Mouse (Mus musculus): ENCODE measurements around the gene Cpa4. TPM values are rescaled to one million over a fixed set of nuclear protein-coding genes. Genes with fewer than 3 reads are reported as not detected.

Gene Cpa4
- polyA plus RNA-seq, 1 experiment from 2014 or later, result 2.8 TPM

DNA sequence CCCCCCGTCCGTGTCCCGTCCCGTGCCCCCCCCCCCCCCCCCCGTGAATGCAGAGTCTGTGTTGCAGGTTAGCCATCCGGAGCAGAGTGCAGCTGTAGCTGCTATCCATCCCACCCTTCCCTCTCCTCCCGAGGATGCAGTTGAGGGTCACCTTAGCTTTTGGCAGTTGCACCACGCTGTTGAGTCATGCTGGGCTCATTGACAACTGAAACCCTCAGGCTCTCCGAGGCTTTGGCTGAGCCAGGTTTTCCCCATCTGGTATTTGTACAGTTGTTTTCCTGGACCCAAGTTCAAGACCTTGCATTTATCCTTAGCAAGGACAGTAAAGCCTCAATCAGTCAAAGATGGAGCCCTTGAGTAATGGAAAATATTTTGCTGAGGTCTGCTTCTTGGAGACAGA is 12.1 kb upstream of the Cpa4 start:
- 13% methylated on average over 4 of the region's 9 CpGs for WGBS
- peaks cover 8% of the 10 kb centered on the region; the same call in 1 of the 2 replicates for H3K4me1 ChIP-seq (ENCODE audit: control insufficient read depth, insufficient read depth, low read length)
- DNase-seq (ENCODE audit: low spot score), result no peak
- no peak overlapping the region for H3K9ac ChIP-seq (ENCODE audit: low read length)
- H3K4me2 ChIP-seq (ENCODE audit: low read length), result no peak overlapping the region
- no peaks in the 10 kb centered on the region for H3K27me3 ChIP-seq (replicated peaks; ENCODE audit: control insufficient read depth, insufficient read depth, low read length)
- no peak overlapping the region for H3K27ac ChIP-seq (ENCODE audit: low read depth, low read length)
- ATAC-seq, result no peak
- H3K4me3 ChIP-seq (ENCODE audit: low read depth, low read length), result no peak overlapping the region
- no peaks in the 10 kb centered on the region for H3K9me3 ChIP-seq (replicated peaks; ENCODE audit: control insufficient read depth, low read length)
- no peaks in the 10 kb centered on the region for H3K36me3 ChIP-seq (ENCODE audit: control insufficient read depth, insufficient read depth, low read length)

DNA sequence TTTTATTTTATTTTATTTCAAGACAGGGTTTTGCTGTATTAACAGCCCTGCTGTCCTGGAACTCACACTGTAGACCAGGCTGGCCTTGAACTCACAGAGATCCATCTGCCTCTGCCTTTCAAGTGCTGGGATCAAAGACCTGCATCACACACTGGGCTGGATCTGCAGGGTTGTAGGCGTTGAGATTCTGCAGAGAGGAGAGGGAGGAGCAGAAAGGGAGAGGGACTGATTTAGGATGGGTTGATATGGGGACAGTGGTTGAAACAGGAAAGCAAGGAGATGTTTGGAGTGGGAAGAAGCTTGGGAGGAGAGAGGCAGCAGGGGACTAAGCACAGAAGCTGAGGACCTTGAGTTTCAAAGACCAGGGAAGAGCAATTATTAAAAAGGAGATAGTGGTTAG is 8.4 kb upstream of the Cpa4 start:
- WGBS, result 73% methylated on average over 1 of the region's 1 CpGs
- no peak overlapping the region for H3K27ac ChIP-seq (ENCODE audit: low read depth, low read length)
- H3K9me3 ChIP-seq (replicated peaks; ENCODE audit: control insufficient read depth, low read length), result no peaks in the 10 kb centered on the region
- no peaks in the 10 kb centered on the region for H3K27me3 ChIP-seq (replicated peaks; ENCODE audit: control insufficient read depth, insufficient read depth, low read length)
- ATAC-seq (no peak), DNase-seq (ENCODE audit: low spot score) (no peak)
- H3K4me3 ChIP-seq (ENCODE audit: low read depth, low read length), result no peak overlapping the region
- H3K9ac ChIP-seq (ENCODE audit: low read length), result no peak overlapping the region
- no peaks in the 10 kb centered on the region for H3K36me3 ChIP-seq (ENCODE audit: control insufficient read depth, insufficient read depth, low read length)
- H3K4me1 ChIP-seq (ENCODE audit: control insufficient read depth, insufficient read depth, low read length), result no peaks in the 10 kb centered on the region
- no peak overlapping the region for H3K4me2 ChIP-seq (ENCODE audit: low read length)

DNA sequence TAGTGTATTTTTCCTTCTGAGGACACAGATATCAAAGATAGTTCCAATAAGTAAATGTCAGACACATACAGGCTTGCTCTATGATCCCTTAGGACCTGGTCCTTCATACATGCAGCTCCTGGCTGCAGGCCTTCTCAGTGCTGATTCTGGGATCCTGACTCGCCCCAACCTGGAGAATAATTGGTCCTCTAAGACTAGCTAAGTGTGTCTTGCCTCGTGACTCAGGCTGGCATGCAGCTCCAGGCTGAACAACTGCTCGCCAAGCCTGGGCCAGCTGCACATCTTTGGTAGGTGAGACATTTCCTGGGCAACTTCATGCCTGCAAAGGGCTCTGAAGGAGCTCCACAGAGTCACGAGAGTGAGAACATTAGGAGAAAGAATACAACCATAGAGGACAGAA is 6.0 kb upstream of the Cpa4 start:
- Histone ChIP-seq H3K9ac (ENCODE audit: low read length) (no peak overlapping the region), H3K9me3 (replicated peaks; ENCODE audit: control insufficient read depth, low read length) (no peaks in the 10 kb centered on the region), H3K27me3 (replicated peaks; ENCODE audit: control insufficient read depth, insufficient read depth, low read length) (no peaks in the 10 kb centered on the region), H3K36me3 (ENCODE audit: control insufficient read depth, insufficient read depth, low read length) (no peaks in the 10 kb centered on the region), H3K4me1 (ENCODE audit: control insufficient read depth, insufficient read depth, low read length) (no peaks in the 10 kb centered on the region), H3K4me2 (ENCODE audit: low read length) (no peak overlapping the region), H3K4me3 (ENCODE audit: low read depth, low read length) (no peak overlapping the region), H3K27ac (ENCODE audit: low read depth, low read length) (no peak overlapping the region)
- 77% methylated on average over 4 of the region's 4 CpGs for WGBS
- DNase-seq (ENCODE audit: low spot score) (no peak), ATAC-seq (no peak)

DNA sequence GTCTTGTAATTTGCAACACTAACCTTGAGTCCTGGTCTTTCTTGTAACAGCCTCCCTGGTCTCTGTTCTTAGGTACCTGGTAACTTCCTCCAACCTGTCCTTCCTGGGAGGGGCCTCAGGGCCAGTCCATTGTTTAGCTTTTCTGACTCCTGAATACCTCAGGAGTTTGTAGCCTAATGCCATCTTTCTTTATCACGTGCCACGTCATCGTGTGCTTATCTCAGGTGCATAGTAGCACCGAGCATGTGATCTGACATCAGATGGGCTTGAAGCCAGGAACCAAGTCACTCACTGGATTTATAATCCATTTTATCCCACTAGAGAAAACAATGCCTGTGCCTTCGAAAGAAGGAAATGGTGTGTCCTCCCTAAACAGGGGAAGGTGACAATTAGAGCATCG is 4.6 kb upstream of the Cpa4 start:
- H3K4me3 ChIP-seq (ENCODE audit: low read depth, low read length), result no peak overlapping the region
- 91% methylated on average over 6 of the region's 6 CpGs for WGBS

DNA sequence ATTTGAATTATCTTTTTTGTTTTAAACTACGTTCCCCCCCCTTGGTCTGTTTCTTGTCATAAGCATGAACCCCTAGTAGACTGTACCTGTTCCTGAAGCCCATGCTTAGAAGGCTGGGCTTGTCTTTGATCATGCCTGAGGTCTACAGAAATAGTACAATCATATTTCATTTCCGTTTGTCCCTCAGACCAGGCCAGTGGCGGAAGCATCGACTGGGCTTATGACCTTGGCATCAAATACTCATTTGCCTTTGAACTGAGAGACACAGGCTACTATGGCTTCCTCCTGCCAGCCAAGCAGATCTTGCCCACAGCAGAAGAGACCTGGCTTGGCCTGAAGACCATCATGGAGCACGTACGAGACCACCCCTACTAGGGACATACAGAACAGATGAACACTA is 4.1 kb upstream of the Cpa4 start:
- DNase-seq (ENCODE audit: low spot score), result no peak
- no peaks in the 10 kb centered on the region for H3K9me3 ChIP-seq (replicated peaks; ENCODE audit: control insufficient read depth, low read length)
- no peak overlapping the region for H3K27ac ChIP-seq (ENCODE audit: low read depth, low read length)
- ATAC-seq, result no peak
- H3K4me3 ChIP-seq (ENCODE audit: low read depth, low read length), result no peak overlapping the region
- no peak overlapping the region for H3K4me2 ChIP-seq (ENCODE audit: low read length)
- H3K4me1 ChIP-seq (ENCODE audit: control insufficient read depth, insufficient read depth, low read length), result no peaks in the 10 kb centered on the region
- no peak overlapping the region for H3K9ac ChIP-seq (ENCODE audit: low read length)
- no peaks in the 10 kb centered on the region for H3K36me3 ChIP-seq (ENCODE audit: control insufficient read depth, insufficient read depth, low read length)
- no peaks in the 10 kb centered on the region for H3K27me3 ChIP-seq (replicated peaks; ENCODE audit: control insufficient read depth, insufficient read depth, low read length)
- WGBS, result 97% methylated on average over 6 of the region's 6 CpGs

More for the DNA sequence above, 4.6 kb upstream of the Cpa4 start:
- DNase-seq (ENCODE audit: low spot score) (no peak), ATAC-seq (no peak)
- H3K9ac ChIP-seq (ENCODE audit: low read length), result no peak overlapping the region
- H3K4me2 ChIP-seq (ENCODE audit: low read length), result no peak overlapping the region
- no peaks in the 10 kb centered on the region for H3K4me1 ChIP-seq (ENCODE audit: control insufficient read depth, insufficient read depth, low read length)
- no peaks in the 10 kb centered on the region for H3K27me3 ChIP-seq (replicated peaks; ENCODE audit: control insufficient read depth, insufficient read depth, low read length)
- H3K27ac ChIP-seq (ENCODE audit: low read depth, low read length), result no peak overlapping the region
- H3K36me3 ChIP-seq (ENCODE audit: control insufficient read depth, insufficient read depth, low read length), result no peaks in the 10 kb centered on the region
- H3K9me3 ChIP-seq (replicated peaks; ENCODE audit: control insufficient read depth, low read length), result no peaks in the 10 kb centered on the region

DNA sequence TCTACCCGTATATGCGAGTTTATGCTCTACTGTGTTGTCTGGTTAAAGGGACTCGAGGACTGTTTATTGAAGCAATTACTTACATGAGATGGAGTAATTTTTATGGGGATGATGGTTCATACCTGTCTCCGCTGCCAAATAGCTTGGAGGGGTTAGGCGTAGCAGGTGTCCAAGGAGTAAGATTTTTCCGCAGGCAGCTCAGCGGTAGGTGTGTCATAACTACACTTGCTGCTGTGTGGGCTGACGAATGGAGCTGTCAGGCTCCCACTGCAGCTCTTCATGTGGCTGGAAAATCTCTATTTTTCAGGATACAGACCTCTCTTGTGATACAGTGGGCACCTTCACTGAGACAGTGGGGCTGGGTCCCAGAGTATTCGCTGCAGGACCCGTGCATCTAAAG is 1.2 kb downstream of the Cpa4 start:
- Histone ChIP-seq H3K4me3 (ENCODE audit: low read depth, low read length) (no peak overlapping the region), H3K4me1 (ENCODE audit: control insufficient read depth, insufficient read depth, low read length) (peaks cover 15% of the 10 kb centered on the region), H3K9me3 (replicated peaks; ENCODE audit: control insufficient read depth, low read length) (no peaks in the 10 kb centered on the region), H3K27ac (ENCODE audit: low read depth, low read length) (no peak overlapping the region), H3K36me3 (ENCODE audit: control insufficient read depth, insufficient read depth, low read length) (no peaks in the 10 kb centered on the region), H3K27me3 (replicated peaks; ENCODE audit: control insufficient read depth, insufficient read depth, low read length) (no peaks in the 10 kb centered on the region), H3K9ac (ENCODE audit: low read length) (no peak overlapping the region), H3K4me2 (ENCODE audit: low read length) (no peak overlapping the region)
- ATAC-seq (no peak), DNase-seq (ENCODE audit: low spot score) (no peak)
- WGBS, result 92% methylated on average over 10 of the region's 10 CpGs

DNA sequence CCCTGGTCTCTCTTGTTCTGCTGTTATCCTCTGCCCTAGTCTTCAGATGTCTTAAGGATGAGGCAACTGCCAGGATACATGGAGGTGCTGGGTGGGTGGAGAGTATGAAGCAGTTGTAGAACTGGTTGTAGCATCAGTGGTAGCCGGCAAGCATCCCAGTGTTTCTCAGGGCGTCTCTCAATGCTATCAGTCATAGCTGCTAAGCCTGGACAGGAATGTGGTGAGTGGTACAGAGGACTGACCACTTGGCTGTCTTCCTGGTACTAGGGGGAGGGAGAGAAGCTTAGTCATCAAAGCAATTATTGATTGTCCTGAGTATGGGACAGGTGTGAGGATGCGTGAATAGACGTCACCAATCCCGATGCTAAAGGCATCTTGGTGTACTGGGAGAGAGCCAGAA is 1.8 kb downstream of the Cpa4 start:
- DNase-seq (ENCODE audit: low spot score) (no peak), ATAC-seq (no peak)
- Histone ChIP-seq H3K27me3 (replicated peaks; ENCODE audit: control insufficient read depth, insufficient read depth, low read length) (no peaks in the 10 kb centered on the region), H3K4me3 (ENCODE audit: low read depth, low read length) (no peak overlapping the region), H3K9me3 (replicated peaks; ENCODE audit: control insufficient read depth, low read length) (no peaks in the 10 kb centered on the region), H3K27ac (ENCODE audit: low read depth, low read length) (no peak overlapping the region), H3K4me2 (ENCODE audit: low read length) (no peak overlapping the region), H3K9ac (ENCODE audit: low read length) (no peak overlapping the region), H3K36me3 (ENCODE audit: control insufficient read depth, insufficient read depth, low read length) (no peaks in the 10 kb centered on the region), H3K4me1 (ENCODE audit: control insufficient read depth, insufficient read depth, low read length) (peaks cover 15% of the 10 kb centered on the region)
- WGBS, result 98% methylated on average over 5 of the region's 5 CpGs

DNA sequence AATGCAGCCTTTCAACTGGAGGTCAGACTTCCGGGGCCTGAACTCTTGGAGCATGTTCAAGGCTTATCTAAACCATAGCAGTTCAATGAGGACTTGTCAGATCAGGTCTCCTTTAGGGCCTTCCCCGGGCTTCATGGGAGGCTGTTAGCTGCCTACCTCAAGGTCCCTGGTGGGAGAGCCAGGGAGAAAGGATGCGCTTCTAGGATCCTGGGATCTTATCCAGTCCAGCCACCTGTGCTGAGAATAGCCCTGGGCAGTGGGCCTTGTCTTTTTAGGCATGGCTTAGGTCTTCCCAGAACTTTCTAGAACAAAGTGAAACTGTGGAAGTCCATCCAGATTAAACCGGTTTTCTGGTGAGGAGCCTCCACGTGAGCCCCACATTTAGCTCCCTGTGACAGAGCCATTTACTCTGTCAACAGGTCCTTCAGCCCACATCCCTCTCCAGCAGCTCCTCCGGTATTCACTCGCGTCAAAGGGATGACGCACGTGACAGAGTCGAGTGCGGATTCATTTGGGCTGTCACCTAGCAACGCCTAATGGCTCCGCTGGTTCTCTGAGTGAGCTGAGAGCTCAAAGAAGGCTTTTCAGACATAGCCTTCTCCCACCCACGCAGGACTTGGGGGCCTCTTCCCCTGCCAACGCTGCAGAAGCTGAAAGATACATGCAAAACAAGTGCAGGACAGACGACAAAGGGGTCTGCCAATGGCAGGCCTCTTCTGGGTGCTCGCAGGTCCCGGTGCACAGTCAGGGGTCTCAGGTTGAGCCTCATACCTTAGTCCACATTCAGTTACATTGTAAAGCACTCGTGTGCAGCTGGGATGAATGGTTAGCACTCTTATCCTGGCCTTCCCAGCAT is 4.5 kb downstream of the Cpa4 start:
- H3K27me3 ChIP-seq (replicated peaks; ENCODE audit: control insufficient read depth, insufficient read depth, low read length), result no peaks in the 10 kb centered on the region
- 21% methylated on average over 20 of the region's 20 CpGs for WGBS
- H3K9me3 ChIP-seq (replicated peaks; ENCODE audit: control insufficient read depth, low read length), result no peaks in the 10 kb centered on the region
- no peak overlapping the region for H3K4me3 ChIP-seq (ENCODE audit: low read depth, low read length)
- H3K4me2 ChIP-seq (ENCODE audit: low read length), result no peak overlapping the region
- DNase-seq (ENCODE audit: low spot score), result peak; percentile 95
- peak; percentile 95 for ATAC-seq
- H3K36me3 ChIP-seq (ENCODE audit: control insufficient read depth, insufficient read depth, low read length), result no peaks in the 10 kb centered on the region
- peak overlapping the region; percentile 78 for H3K27ac ChIP-seq (ENCODE audit: low read depth, low read length)
- no peak overlapping the region for H3K9ac ChIP-seq (ENCODE audit: low read length)
- H3K4me1 ChIP-seq (ENCODE audit: control insufficient read depth, insufficient read depth, low read length), result peaks cover 15% of the 10 kb centered on the region

DNA sequence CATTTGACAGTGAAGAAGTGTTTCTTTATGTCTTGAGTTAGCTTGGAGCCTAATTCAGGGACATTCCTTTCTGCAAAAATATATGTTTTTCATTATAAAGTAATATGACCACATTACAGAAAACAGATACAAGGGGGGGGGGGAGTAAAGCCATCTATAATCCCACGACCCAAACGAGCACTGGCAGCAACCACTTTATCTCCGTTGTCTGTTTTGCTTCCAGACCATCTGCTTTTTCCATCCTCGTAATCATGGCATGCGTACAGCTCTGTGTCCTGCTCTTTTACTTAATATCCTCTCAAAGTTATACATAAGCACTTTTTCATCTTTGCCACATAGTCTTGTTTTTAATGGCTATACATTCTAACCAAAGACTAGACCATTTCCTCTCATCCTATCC is 5.2 kb downstream of the Cpa4 start:
- Histone ChIP-seq H3K27ac (ENCODE audit: low read depth, low read length) (peak overlapping the region; percentile 78), H3K4me3 (ENCODE audit: low read depth, low read length) (no peak overlapping the region), H3K4me1 (ENCODE audit: control insufficient read depth, insufficient read depth, low read length) (peaks cover 15% of the 10 kb centered on the region), H3K4me2 (ENCODE audit: low read length) (no peak overlapping the region), H3K27me3 (replicated peaks; ENCODE audit: control insufficient read depth, insufficient read depth, low read length) (no peaks in the 10 kb centered on the region), H3K9ac (ENCODE audit: low read length) (no peak overlapping the region), H3K9me3 (replicated peaks; ENCODE audit: control insufficient read depth, low read length) (no peaks in the 10 kb centered on the region), H3K36me3 (ENCODE audit: control insufficient read depth, insufficient read depth, low read length) (no peaks in the 10 kb centered on the region)
- ATAC-seq (no peak), DNase-seq (ENCODE audit: low spot score) (no peak)
- 48% methylated on average over 5 of the region's 5 CpGs for WGBS
